Mouse (Mus musculus): Measurements from ENCODE around the gene Inafm1.
"Not testable (repeated sequence)": the region's sequence is repeated elsewhere in the genome, so short reads cannot be mapped to it uniquely, and the experiment has no call there.

The Inafm1 gene

DNA sequence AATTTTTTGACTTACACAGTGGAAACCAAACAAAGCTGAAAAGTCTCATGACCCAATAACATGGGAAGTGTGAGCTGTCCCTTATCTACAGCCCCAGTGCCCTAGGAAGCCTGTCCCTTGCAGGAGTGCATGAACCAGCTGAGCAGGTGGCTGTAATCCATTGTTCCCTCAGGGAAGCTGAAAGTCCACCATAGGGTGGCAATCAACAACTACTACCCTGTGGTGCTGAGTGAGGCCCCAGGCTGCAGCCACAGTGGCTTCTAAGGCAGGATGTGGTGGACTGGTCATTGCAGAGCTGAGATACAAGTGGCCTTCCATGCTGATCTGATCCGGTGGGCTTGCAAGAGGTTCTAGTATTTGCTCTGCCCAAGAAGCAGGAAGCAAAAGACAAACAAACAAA lies 12.3 kb downstream of the Inafm1 start:
- DNase-seq = no peak

DNA sequence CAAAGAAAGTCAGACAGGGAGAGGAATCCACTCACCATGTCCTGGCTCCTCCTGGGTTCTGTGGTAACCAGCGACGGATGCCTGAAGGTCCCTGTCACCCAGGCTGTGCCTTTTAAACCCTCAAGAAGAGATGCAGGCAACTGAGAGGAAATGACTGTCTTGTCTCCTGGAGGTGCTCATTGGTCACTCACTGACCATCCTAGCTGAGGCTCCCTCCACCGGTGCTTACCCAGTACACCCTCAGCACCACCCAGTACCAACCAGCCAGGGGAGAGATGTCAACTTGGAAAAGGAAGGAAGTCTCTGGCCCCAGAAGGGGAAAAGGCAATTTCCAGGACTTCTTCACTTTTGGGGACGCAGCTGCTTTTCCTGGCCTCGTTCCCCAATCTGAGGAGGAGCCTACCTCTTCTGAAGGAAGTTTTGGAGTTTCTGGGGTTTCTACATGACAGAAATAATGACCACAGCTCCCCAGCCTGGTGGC lies 14.3 kb downstream of the Inafm1 start, which contains the start of gene C5ar1:
Gene C5ar1, minus strand, starts transcription at position 431 of the 481 bp plus-strand sequence.
- DNase-seq = no peak

DNA sequence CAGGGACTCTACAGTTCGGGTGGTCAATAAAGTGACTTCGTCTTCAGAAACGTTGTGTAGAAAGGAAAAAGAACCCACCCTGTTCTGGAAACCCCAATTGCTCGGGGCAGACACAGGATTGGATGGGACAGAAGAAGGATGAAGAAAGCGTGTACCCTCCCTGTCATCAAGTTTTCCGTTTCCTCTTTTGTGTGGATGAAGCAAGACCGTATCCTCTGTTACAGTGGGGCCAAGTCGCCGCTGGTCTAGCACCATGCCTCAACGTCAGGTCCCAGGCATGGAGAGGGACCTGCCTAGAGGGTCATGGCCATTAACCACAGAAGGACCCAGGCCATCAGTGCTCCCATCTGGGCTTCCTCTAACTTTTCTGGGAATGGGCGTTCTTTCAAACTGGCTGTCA lies 15.6 kb downstream of the Inafm1 start:
- no peak for DNase-seq

DNA sequence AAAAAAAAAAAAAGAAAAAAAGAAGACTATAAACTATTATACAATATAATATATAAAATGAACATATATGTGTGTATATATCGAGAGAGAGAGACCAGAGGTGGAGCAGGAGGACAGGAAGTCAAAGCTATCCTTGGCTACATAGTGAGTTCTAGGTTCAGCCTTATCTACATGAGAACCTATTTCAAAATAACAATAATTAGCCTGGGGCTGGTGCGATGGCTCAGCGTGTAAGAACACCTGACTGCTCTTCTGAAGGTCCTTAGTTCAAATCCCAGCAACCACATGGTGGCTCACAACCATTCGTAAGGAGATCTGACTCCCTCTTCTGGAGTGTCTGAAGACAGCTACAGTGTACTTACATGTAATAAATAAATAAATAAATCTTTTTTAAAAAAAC lies 17.5 kb downstream of the Inafm1 start:
- not testable (repeated sequence) for DNase-seq

DNA sequence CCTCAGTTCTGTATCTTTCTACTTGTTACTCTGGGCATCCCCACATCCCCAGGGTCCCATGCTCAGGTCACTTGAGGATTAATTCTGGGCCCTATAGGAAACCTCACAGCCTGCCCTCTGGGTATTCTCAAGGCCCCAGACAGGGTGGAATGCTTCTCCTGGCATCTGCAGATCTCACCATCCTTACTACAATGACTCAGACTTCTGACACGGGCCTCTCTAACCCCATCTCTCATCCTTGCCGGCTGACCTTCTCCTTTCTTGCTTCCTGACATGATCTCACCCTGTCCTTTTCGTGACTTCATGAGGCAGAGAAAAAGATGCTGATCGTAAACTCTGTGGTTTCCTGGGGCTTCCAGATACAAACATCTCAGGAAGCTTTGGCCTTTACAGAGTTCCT lies 19.2 kb downstream of the Inafm1 start:
- no peak for DNase-seq

DNA sequence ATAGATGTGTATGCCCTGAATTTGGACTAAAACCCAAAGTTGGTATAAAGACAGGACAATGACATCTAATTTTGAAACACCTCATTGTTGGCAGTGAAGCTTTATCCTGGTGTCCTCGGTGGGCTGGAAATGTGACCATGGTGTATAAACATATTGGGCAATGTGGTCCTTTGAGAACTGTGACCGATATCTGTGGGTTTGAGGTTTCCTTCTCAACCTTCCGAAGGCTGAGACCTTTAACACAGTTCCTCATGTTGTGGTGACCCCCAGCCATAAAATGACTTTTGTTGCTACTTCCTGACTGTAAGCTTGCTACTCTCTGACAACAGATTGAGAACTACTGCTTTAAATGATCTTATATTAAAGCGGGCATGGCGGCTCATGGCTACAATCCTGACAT lies 22.7 kb downstream of the Inafm1 start:
- DNase-seq = no peak

DNA sequence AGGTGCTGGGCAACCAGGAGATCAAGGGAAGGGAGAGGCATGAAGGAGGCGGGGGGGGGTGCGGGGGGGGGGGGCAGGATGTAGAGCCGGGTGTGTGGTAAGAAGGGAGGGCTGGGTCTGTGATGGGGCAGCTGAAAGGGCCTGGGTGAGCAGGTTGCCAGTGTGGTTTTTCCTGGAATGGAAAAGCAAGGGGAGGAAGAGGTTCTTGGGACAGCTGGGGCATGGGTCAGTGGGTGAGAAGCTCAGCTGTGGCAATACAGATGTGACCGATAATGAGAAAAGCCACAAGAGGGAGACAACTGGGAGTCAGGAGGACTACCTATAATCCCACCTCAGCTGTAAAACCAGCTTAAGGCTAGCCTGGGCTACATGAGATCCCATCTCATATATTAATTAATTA lies 27.5 kb downstream of the Inafm1 start:
- no peak for DNase-seq

DNA sequence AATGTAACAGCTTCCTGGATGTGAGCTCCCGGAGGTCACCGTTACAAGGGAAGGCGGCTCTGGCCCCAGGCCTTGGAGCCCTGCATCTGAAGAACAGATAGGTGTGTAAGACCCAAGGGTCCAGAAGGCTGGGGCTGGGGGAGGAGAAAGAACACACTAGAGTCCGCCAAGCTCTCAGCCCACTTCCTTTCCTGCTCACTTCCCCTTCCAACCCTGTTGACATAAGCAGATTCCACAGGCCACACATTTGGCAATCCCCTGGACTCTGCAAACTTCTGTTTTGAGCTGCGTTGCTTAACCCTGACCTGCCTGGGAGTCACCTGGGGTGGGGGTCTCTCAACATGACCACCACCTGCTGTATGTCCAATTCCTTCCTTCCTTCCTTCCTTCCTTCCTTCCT lies 29.4 kb downstream of the Inafm1 start, which contains the start of gene C5ar2:
Gene C5ar2, minus strand, starts transcription at position 88 of the 400 bp plus-strand sequence.
- DNase-seq = no peak

DNA sequence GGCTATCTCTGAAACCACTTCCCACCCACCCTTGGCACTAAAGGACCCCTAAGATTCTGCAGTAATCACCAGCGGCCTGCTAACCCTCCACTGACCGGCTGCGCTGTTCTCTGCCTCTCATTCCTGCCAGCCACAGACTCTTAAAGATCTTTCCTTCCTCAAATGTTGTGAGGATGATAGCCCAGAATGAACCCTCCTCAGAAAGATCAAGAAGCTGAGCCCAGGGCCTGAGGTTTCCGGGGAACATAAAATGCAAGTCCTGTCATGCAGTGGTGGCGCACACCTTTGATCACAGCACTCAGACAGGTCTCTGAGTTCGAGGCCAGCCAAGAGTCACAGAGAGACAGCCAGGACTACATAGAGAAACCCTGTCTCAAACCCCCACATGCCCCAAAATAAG lies 31.2 kb downstream of the Inafm1 start:
- no peak for DNase-seq

DNA sequence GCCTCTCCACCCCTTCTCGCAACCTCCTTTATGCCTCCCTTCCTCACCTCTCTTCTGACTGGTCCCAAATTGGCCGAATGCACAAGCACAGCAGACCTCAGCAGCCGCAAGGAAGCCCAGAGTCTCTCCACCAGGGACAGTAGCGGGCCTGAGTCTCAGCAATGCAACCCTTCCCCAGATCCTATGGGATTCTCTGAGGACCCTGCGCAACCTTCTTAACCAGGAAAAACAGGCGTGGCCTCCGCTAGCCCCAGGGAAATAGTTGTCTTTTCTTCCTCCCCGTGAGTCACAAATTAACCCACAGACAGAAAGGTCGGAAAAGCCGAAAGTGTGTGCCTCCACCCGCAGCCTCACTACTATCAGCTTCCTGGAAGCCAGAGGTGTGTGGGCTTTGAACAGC lies 31.6 kb downstream of the Inafm1 start:
- no peak for DNase-seq

DNA sequence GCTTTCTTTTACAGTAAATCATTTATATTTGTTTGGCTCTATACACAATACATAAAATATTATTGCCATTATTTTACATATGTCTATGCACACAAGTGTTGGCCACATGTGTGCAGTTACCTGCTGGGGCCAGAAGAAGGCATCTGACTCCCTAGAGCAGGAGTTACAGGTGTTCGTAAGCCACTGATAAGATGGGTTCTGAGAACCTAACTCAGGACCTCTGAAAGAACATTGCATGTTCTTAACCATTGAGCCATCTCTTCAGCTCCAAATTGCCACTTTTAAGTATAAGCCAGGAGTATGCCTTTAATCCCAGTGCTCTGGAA lies 32.5 kb downstream of the Inafm1 start:
- DNase-seq = no peak

DNA sequence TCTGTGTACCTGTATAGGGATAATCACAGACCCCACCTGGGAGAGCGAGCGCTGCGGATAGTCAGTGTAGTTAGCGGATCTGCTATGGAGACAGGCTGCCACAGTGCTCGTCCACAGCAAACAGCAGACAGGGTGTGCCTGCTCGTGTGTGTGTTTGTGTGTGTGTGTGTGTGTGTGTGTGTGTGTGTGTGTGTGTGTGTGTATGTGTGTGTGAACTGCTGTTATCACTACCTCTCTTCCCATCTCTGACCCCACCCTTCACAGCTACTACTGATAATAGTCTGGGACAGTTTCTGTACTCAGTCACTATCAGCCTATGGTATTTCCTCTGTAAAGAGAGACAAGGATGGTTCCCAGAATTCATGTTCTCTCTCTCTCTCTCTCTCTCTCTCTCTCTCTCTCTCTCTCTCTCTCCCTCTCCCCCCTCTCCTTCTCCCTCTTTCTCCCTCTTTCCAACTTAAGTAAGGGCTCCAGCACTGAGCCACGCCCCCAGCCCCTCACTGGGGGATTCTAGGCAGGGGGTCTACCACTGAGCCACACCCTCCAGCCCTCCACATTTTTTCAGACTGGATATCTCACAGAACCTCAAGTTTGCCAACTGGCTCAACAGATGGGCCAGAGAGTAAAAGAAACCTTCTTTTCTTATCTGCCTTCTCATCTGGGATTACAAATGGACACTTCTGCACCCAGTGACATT lies 33.0 kb downstream of the Inafm1 start:
- DNase-seq = no peak

DNA sequence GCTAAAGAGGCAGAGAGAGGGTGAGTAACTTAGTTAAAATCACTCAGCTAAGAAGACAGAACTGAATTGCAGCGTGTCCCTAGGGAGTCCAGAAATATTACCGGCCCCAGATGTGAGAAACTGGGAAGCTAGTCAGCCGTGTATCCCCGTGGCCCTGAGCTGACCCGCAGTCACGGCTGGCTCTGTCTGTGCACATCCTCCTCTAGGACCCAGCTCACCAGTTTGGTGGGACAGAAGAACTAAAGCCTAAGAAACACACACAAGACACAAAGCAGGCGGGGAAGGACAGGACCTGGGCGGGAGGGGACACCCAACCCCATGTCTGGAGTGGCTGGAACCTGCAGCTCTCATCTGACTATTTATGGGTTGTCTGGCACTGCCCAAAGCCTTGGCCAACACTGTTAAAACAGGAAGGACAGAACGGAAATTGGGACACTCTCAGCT lies 33.8 kb downstream of the Inafm1 start:
- no peak for DNase-seq

DNA sequence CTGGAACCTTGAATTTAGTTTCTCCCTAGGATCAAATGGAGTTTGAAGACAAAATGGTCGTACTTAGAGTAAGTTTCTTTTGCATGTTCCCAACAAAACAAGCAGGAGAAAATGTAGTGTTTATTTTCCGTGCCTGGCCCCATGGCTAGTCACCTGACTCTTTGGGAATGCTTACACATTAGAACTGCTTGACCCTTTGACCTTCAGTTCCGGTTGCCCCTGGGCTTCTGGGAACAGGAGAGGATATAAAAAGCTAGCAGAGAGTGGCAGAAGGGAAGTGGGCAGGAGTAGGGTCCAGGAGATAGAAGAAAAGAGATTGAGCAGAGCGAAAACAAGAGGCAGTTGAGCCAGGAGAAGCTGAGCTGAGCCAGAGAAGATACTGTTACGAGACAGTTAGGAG lies 43.5 kb downstream of the Inafm1 start:
- no peak for DNase-seq
